Mouse (Mus musculus) left cerebral cortex, postnatal 36 days (tissue): ENCODE data around the gene Gm3173. TPM values are rescaled to one million over a fixed set of nuclear protein-coding genes. Genes with fewer than 3 reads are reported as not detected.
"Not testable (repeated sequence)": the region's sequence is repeated elsewhere in the genome, so short reads cannot be mapped to it uniquely, and the experiment has no call there.

ENCODE experiments used
- DNase-seq, 2 experiments: peaks; one replicate each; pipeline ENCODE4 v3.0.0; 2021 to 2022; ENCODE audit warnings: low spot score in 2 of 2, mixed read lengths in 1 of 2
- intact Hi-C: fragments of 180-260 bp; cut with DNase I; formaldehyde crosslinking; loops from one replicate; pipeline ENCODE4 v1.15.1; 2025
- total RNA-seq, 2 experiments: library from RNA; stranded (reverse); gene quantifications; 2 replicates each; pipeline ENCODE4 v1.2.3; 2021

Gene Gm3173
- not detected for total RNA-seq

GRCm38 (mm10) chr14:4430692-4431091 lies at the start of gene Gm3173:
TSS of gene Gm3173 (plus strand) at chr14:4430992.
- intact Hi-C loops, DNase-seq: not testable (repeated sequence)

- intact Hi-C loops, DNase-seq: not testable (repeated sequence)
Measured at GRCm38 (mm10) chr14:4385606-4386005, 45.2 kb upstream of the Gm3173 start.

DNA sequence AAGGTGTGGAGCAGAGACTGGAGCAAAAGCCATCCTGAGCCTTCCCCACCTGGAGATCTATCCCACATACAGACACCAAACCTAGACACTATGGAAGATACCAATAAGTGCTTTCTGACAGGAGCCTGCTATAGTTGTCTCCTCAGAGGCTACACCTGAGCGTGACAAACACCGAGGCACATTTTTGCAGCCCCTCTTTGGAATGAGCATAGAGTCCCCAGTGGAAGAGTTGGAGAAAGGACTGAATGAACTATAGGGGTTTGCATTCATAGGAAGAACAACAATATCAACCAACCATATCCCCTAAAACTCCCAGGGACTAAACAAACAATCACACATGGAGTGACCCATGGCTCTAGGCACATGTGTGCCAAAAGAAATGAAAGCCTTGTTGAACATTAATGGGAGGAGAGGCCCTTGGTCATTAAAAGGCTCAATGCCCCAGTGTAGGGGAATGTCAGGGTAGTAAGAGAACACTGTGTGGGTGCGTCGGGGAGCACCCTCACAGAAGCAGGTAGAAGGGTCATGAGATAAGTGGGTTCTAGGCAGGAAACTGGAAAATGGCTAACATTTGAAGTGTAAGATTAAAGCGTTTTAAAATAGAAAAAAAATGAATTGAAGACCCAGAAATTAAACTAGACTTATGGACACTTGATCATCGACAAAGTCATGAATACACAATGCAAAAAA lies 37.8 kb upstream of the Gm3173 start:
- intact Hi-C loops, DNase-seq: not testable (repeated sequence)

DNA sequence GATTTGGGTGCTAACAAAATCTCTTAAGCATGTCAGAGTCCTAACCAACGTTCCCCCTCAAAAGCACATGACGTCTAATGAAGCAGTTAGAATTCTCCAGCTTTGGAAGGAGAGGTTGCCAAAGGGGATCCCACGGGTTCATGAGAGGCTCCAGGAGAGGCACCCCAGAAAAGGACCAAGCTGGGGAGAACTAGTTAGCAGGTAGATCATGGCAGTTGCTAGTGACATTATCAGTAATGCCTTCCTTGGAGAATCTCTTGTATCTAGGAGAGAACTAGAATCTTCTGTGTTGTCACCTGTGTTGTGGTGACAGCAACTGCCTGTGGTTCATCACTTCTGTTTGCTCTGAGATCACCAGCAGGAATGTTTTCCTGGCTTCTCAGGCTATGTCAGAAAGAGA lies 33.6 kb upstream of the Gm3173 start, which contains the start of gene Gm3159:
Gene Gm3159 (plus strand): TSS at position 301 of the 400 bp plus-strand sequence.
- DNase-seq, intact Hi-C loops: not testable (repeated sequence)

GRCm38 (mm10) chr14:4398624-4399023 lies 32.2 kb upstream of the Gm3173 start:
- intact Hi-C loops, DNase-seq: not testable (repeated sequence)

- intact Hi-C loops = not testable (repeated sequence)
Measured at GRCm38 (mm10) chr14:4400115-4400789, 30.5 kb upstream of the Gm3173 start.

GRCm38 (mm10) chr14:4401245-4401644 lies 29.5 kb upstream of the Gm3173 start:
- intact Hi-C loops, DNase-seq: not testable (repeated sequence)

More at GRCm38 (mm10) chr14:4400115-4400789, 30.5 kb upstream of the Gm3173 start:
- not testable (repeated sequence) for DNase-seq

DNA sequence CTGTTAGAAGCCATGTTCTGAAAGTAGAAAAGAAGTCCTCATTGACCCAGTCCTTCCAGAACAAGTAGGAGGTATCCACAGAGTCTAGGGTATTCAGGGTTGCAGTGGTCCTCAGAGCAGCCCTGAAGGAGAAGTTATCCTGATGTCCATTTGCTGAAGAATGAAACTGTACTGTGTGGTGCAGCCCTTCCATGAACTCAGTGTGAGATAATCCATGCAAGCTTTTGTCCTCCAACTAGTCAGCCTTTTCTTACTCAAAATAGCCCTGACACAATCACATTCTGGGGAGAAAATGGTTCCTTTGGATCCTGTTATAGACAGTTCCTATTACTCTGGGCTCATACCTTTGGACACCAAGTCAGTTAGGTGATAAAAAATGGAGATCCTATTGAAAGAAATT lies 27.0 kb upstream of the Gm3173 start:
- intact Hi-C loops = not testable (repeated sequence)
- peak in 1 of 2 experiments; percentile 7 for DNase-seq

GRCm38 (mm10) chr14:4409939-4410338 lies 20.9 kb upstream of the Gm3173 start:
- DNase-seq, intact Hi-C loops: not testable (repeated sequence)

DNA sequence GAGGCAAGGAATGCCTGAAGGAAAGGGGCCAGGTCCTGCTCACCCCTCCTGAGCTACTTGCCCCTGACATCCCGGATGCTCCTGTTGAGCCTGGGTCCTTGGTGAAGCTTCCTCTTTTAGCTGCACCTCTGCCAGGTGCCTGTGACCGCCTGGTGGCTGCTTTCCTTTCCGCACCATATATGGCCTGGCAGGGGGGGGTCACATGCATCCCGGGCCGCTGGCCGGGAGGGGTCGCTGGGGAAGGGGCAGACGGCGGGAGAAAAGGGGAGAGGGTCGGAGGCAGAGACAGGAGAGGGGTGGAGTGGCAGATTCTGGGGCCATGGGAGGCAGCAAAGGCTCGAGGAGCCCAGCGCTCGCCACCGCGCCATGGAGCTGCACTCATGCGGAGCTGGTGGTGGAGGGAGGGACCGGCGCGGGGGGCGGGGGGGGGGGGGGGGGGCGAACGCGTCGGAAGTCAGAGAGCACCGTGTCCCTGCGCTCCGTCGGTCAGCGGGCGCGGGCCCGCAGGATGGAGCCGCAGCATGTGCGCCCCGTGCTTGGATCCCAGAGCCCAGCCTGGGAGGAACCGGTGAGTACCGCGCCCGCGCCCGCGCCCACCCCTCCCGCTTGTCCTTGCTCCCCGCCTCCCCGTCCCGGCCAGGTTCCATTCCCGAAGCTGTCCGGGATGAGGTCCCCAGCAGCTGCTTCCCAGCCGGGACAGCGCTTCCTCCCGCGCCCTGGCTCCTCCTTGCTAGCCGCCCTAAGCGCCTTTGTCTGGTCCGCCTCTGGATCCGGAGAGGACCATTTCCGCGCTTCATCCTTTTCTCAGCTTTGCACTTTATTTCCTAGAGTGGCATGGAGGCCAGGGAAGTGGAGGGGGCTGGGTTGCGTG lies 15.6 kb upstream of the Gm3173 start, which contains the start of gene Gm3164:
Gene Gm3164 (plus strand): TSS at position 484 of the 871 bp plus-strand sequence.
- DNase-seq = peak; percentile 36 to 48
- intact Hi-C loops = not testable (repeated sequence)

GRCm38 (mm10) chr14:4481445-4481844 lies 50.7 kb downstream of the Gm3173 start, which contains the start of gene Gm3182:
TSS of gene Gm3182 (plus strand) at chr14:4481745.
- intact Hi-C loops, DNase-seq: not testable (repeated sequence)

DNA sequence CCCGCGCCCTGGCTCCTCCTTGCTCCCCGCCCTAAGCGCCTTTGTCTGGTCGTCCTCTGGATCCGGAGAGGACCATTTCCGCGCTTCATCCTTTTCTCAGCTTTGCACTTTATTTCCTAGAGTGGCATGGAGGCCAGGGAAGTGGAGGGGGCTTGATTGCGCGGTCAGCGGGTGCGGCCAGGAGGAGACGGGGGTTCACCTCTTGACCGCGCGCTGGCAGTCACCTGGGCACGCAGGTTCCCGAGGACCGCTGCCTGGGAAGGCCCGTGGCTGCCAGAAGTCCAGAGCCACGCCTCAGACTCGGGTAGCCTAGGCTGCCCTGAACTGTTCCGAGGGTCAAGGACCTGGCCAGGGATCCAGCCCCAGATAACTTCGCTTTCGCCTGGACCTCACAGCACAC lies 68.6 kb downstream of the Gm3173 start:
- intact Hi-C loops, DNase-seq: not testable (repeated sequence)

- intact Hi-C loops, DNase-seq: not testable (repeated sequence)
Measured at GRCm38 (mm10) chr14:4555105-4555504, 124.3 kb downstream of the Gm3173 start, which contains the start of gene Gm3047. TSS of gene Gm3047 (plus strand) at chr14:4555405.

Other genes with a start within 250 kb of the Gm3173 start
- 1 to 10 TPM in 1 of 2 experiments, under 1 TPM in 1; 0.99 to 1.2 TPM for gene Gm2974, start 248.4 kb upstream of the Gm3173 start, total RNA-seq
- gene Gm3138, start 181.4 kb upstream of the Gm3173 start, total RNA-seq = not detected
- not detected for gene Gm3149, start 113.7 kb upstream of the Gm3173 start, total RNA-seq
- gene 2610042L04Rik, start 96.2 kb upstream of the Gm3173 start, total RNA-seq = under 1 TPM; 0.54 to 0.75 TPM
- gene Gm3159, start 33.5 kb upstream of the Gm3173 start, total RNA-seq = not detected
- gene Gm3164, start 15.5 kb upstream of the Gm3173 start, total RNA-seq = not detected
- gene Gm3182, start 50.8 kb downstream of the Gm3173 start, total RNA-seq = not detected
- gene Gm3047, start 124.4 kb downstream of the Gm3173 start, total RNA-seq = not detected
- under 1 TPM; 0.30 to 0.75 TPM for gene Gm8159, start 201.4 kb downstream of the Gm3173 start, total RNA-seq
- under 1 TPM in 1 of 2 experiments, not detected in 1; 0.57 TPM for gene Gm3239, start 233.2 kb downstream of the Gm3173 start, total RNA-seq